Mouse (Mus musculus): Measurements from ENCODE around the gene Agap2. TPM values are rescaled to one million over a fixed set of nuclear protein-coding genes. Genes with fewer than 3 reads are reported as not detected.

Agap2 gene
- polyA plus RNA-seq, 1 experiment from 2014 or later = 0.43 TPM

GRCm38 (mm10) chr10:127137896-127138295 lies 62.8 kb downstream of the Agap2 start:
- Histone ChIP-seq H3K4me3 (replicated peaks) (no peak overlapping the region), H3K4me1 (replicated peaks) (peaks cover 10% of the 10 kb centered on the region; the same call in 1 of the 2 replicates), H3K27ac (peak overlapping the region; percentile 75), H3K36me3 (no peaks in the 10 kb centered on the region), H3K9me3 (no peaks in the 10 kb centered on the region), H3K9ac (no peak overlapping the region), H3K27me3 (replicated peaks) (no peaks in the 10 kb centered on the region), H3K4me2 (replicated peaks) (0 out of 2 replicates have a peak overlapping the region, but pooled peaks have one; percentile 11)
- 50% methylated on average over 3 of the region's 3 CpGs for WGBS
- peak; percentile 57 for ATAC-seq

GRCm38 (mm10) chr10:127138328-127139141 lies 63.5 kb downstream of the Agap2 start:
- peak; percentile 85 for ATAC-seq
- Histone ChIP-seq H3K9ac (no peak overlapping the region), H3K4me3 (replicated peaks) (no peak overlapping the region), H3K4me1 (replicated peaks) (peaks cover 7% of the 10 kb centered on the region; the same call in 1 of the 2 replicates), H3K27ac (peak overlapping the region; percentile 75), H3K4me2 (replicated peaks) (peak overlapping the region; percentile 33; the same call in 1 of the 2 replicates), H3K36me3 (no peaks in the 10 kb centered on the region), H3K9me3 (no peaks in the 10 kb centered on the region), H3K27me3 (replicated peaks) (no peaks in the 10 kb centered on the region)
- WGBS = 54% methylated on average over 18 of the region's 18 CpGs

- H3K4me1 ChIP-seq (replicated peaks) = peaks cover 7% of the 10 kb centered on the region; the same call in 1 of the 2 replicates
- H3K27me3 ChIP-seq (replicated peaks) = no peaks in the 10 kb centered on the region
- ATAC-seq = no peak
- 81% methylated on average over 11 of the region's 11 CpGs for WGBS
- H3K4me3 ChIP-seq (replicated peaks) = no peak overlapping the region
- no peak overlapping the region for H3K9ac ChIP-seq
- no peak overlapping the region for H3K4me2 ChIP-seq (replicated peaks)
- no peaks in the 10 kb centered on the region for H3K36me3 ChIP-seq
- no peak overlapping the region for H3K27ac ChIP-seq
- no peaks in the 10 kb centered on the region for H3K9me3 ChIP-seq
These were observed 65.9 kb downstream of the Agap2 start for GRCm38 (mm10) chr10:127140971-127141370.

GRCm38 (mm10) chr10:127141500-127141899 lies 66.4 kb downstream of the Agap2 start:
- no peaks in the 10 kb centered on the region for H3K27me3 ChIP-seq (replicated peaks)
- 69% methylated on average over 8 of the region's 8 CpGs for WGBS

More at GRCm38 (mm10) chr10:127141500-127141899, 66.4 kb downstream of the Agap2 start:
- no peak overlapping the region for H3K4me3 ChIP-seq (replicated peaks)
- no peak overlapping the region for H3K27ac ChIP-seq
- H3K4me1 ChIP-seq (replicated peaks) = peaks cover 7% of the 10 kb centered on the region; the same call in 1 of the 2 replicates
- no peak overlapping the region for H3K4me2 ChIP-seq (replicated peaks)
- no peaks in the 10 kb centered on the region for H3K9me3 ChIP-seq
- no peak for ATAC-seq
- no peaks in the 10 kb centered on the region for H3K36me3 ChIP-seq
- H3K9ac ChIP-seq = no peak overlapping the region

Other genes with a start within 250 kb of the Agap2 start
- gene Atp23, start 173.9 kb upstream of the Agap2 start, polyA plus RNA-seq (2015; fragmentation: Nextera tagmentation; extraction: Ambion mirVana) = 17.0 and 17.2 TPM in 2 replicates
- gene Ctdsp2, start 96.6 kb upstream of the Agap2 start, polyA plus RNA-seq (2015; fragmentation: Nextera tagmentation; extraction: Ambion mirVana) = 53.6 and 55.2 TPM in 2 replicates
- 0.10 and 0.21 TPM in 2 replicates for gene Avil, start 74.6 kb upstream of the Agap2 start, polyA plus RNA-seq (2015; fragmentation: Nextera tagmentation; extraction: Ambion mirVana)
- 91.8 and 99.3 TPM in 2 replicates for gene Tsfm, start 44.4 kb upstream of the Agap2 start, polyA plus RNA-seq (2015; fragmentation: Nextera tagmentation; extraction: Ambion mirVana)
- 48.9 and 55.1 TPM in 2 replicates for gene Mettl1, start 33.9 kb upstream of the Agap2 start, polyA plus RNA-seq (2015; fragmentation: Nextera tagmentation; extraction: Ambion mirVana)
- 0.40 and 0.69 TPM in 2 replicates for gene Eef1akmt3, start 33.8 kb upstream of the Agap2 start, polyA plus RNA-seq (2015; fragmentation: Nextera tagmentation; extraction: Ambion mirVana)
- gene Cyp27b1, start 27.0 kb upstream of the Agap2 start, polyA plus RNA-seq (2015; fragmentation: Nextera tagmentation; extraction: Ambion mirVana) = 0.05 and 0.11 TPM in 2 replicates
- 0.74 and 0.91 TPM in 2 replicates for gene March9, start 15.1 kb upstream of the Agap2 start, polyA plus RNA-seq (2015; fragmentation: Nextera tagmentation; extraction: Ambion mirVana)
- 1,579 and 1,616 TPM in 2 replicates for gene Cdk4, start 11.8 kb upstream of the Agap2 start, polyA plus RNA-seq (2015; fragmentation: Nextera tagmentation; extraction: Ambion mirVana)
- 167 and 181 TPM in 2 replicates for gene Tspan31, start 5.0 kb upstream of the Agap2 start, polyA plus RNA-seq (2015; fragmentation: Nextera tagmentation; extraction: Ambion mirVana)
- 93.0 and 104 TPM in 2 replicates for gene Os9, start 45.8 kb downstream of the Agap2 start, polyA plus RNA-seq (2015; fragmentation: Nextera tagmentation; extraction: Ambion mirVana)
- 52.5 and 55.2 TPM in 2 replicates for gene B4galnt1, start 89.9 kb downstream of the Agap2 start, polyA plus RNA-seq (2015; fragmentation: Nextera tagmentation; extraction: Ambion mirVana)
- gene Slc26a10, start 105.4 kb downstream of the Agap2 start, polyA plus RNA-seq (2015; fragmentation: Nextera tagmentation; extraction: Ambion mirVana) = 0.98 and 1.1 TPM in 2 replicates
- 46.8 and 50.4 TPM in 2 replicates for gene Arhgef25, start 114.8 kb downstream of the Agap2 start, polyA plus RNA-seq (2015; fragmentation: Nextera tagmentation; extraction: Ambion mirVana)
- gene Dtx3, start 120.4 kb downstream of the Agap2 start, polyA plus RNA-seq (2015; fragmentation: Nextera tagmentation; extraction: Ambion mirVana) = 70.6 and 75.4 TPM in 2 replicates
- 33.7 and 35.0 TPM in 2 replicates for gene Pip4k2c, start 136.3 kb downstream of the Agap2 start, polyA plus RNA-seq (2015; fragmentation: Nextera tagmentation; extraction: Ambion mirVana)
- gene Kif5a, start 188.1 kb downstream of the Agap2 start, polyA plus RNA-seq (2015; fragmentation: Nextera tagmentation; extraction: Ambion mirVana) = 5.9 and 6.4 TPM in 2 replicates
- 150 and 154 TPM in 2 replicates for gene Dctn2, start 191.1 kb downstream of the Agap2 start, polyA plus RNA-seq (2015; fragmentation: Nextera tagmentation; extraction: Ambion mirVana)
- 13.1 and 15.7 TPM in 2 replicates for gene Mbd6, start 213.7 kb downstream of the Agap2 start, polyA plus RNA-seq (2015; fragmentation: Nextera tagmentation; extraction: Ambion mirVana)
- gene Mars, start 236.5 kb downstream of the Agap2 start, polyA plus RNA-seq (2015; fragmentation: Nextera tagmentation; extraction: Ambion mirVana) = 113 and 129 TPM in 2 replicates
- gene Arhgap9, start 246.7 kb downstream of the Agap2 start, polyA plus RNA-seq (2015; fragmentation: Nextera tagmentation; extraction: Ambion mirVana) = 6.1 and 6.7 TPM in 2 replicates

Measured in intestine, embryonic 15.5 days (tissue).